Mouse (Mus musculus): Measurements from ENCODE around the gene Slamf6.

Slamf6 gene

GRCm38 (mm10) chr1:171998820-171999597 lies 81.7 kb downstream of the Slamf6 start:
- no peak for DNase-seq

DNA sequence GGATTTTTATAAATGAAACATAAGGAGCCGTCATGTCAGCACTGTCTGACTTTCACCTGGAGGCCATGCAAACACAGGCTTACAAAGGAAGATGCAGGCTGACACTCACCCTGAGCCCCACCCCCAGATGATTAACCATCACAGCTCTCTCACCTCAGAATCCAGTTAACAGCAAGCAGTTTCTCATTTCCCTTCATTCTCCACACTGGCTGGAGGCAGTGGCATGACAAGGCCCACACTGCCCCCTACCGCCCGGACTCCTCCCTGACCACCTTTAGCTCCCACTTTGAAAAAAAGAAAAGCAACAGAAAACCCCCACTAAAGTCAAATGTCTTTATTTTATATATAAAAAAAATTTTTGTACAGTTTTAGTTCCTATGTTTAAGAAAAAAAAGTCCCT lies 83.3 kb downstream of the Slamf6 start:
- peak; percentile 83 for DNase-seq

GRCm38 (mm10) chr1:172001665-172002064 lies 84.3 kb downstream of the Slamf6 start:
- DNase-seq, result no peak
